Mouse (Mus musculus) kidney, postnatal 10 days (tissue): ENCODE data around the gene Tmprss13.
A peak's percentile ranks its signal among the peaks of the same experiment; 100 is the strongest.

Experiments used
- DNase-seq: peaks from one replicate; pipeline ENCODE4 v3.0.0; 2021; ENCODE audit warnings: mixed read lengths

Tmprss13 gene

DNA sequence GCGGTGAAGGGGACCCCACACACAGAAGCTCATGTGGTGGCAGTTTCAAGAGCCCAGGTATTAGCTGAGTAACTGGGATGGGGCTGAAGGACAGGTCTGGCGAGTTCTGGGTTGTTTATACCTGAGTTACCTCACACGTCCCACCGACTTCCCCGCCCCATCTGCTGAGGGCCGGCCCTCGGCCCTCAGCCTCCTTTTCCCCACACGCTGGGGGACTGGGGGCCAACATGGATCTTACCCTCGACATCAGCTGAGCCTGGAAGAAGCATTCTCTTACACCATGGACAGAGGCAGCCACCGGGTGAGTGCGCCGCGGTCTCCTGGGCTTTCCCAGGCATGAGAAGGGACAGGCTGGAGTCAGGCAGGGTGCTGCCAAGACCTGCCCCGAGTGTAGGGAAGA, at the start of gene Tmprss13:
Gene Tmprss13 (plus strand): TSS at position 246 of the 400 bp plus-strand sequence.
- DNase-seq: no peak

GRCm38 (mm10) chr9:45272213-45272612, 46.7 kb upstream of the Tmprss13 start:
- DNase-seq: no peak

- DNase-seq: no peak
Measured at GRCm38 (mm10) chr9:45274218-45274617, 44.7 kb upstream of the Tmprss13 start.

GRCm38 (mm10) chr9:45274635-45275034, 44.3 kb upstream of the Tmprss13 start:
- DNase-seq: no peak

- DNase-seq: no peak
Measured at GRCm38 (mm10) chr9:45280059-45280458, 38.8 kb upstream of the Tmprss13 start.

- no peak for DNase-seq
Measured at GRCm38 (mm10) chr9:45280891-45281290, 38.0 kb upstream of the Tmprss13 start.

GRCm38 (mm10) chr9:45282466-45282865, 36.4 kb upstream of the Tmprss13 start:
- DNase-seq: no peak

DNA sequence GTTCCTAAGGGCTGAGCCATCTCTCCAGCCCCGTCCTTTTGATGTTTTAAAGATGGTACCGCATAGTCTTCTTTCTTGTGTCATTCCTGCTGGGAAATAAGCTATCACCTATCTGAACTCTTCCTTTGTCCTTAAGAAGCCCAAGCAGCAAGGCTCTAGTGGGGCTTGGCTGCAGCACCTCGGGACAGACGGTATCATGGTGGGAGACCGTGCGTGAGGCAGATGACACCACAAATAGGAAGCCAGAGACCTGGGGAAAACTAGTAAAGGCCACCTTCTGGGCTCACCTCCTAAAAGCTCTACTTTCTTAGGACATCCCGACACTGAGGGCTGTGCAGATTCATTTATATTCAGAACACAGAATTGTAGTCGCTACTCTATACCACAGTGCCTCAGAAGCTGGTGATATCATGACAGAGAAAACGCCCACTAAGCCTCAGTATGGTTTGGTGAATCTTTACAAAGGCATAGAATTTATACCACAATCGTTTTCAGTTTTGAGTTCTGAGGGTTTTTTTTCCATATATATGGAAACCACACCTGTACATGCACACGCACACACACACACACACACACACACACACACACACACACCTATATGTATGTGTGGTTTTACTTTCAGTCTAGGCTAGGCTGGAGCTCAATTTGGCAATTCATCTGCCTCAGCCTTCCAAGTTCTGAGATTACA, 27.3 kb upstream of the Tmprss13 start:
- no peak for DNase-seq

- no peak for DNase-seq
Measured at GRCm38 (mm10) chr9:45294210-45295011, 24.5 kb upstream of the Tmprss13 start.

GRCm38 (mm10) chr9:45299231-45300006, 19.5 kb upstream of the Tmprss13 start:
- peak; percentile 55 for DNase-seq

DNA sequence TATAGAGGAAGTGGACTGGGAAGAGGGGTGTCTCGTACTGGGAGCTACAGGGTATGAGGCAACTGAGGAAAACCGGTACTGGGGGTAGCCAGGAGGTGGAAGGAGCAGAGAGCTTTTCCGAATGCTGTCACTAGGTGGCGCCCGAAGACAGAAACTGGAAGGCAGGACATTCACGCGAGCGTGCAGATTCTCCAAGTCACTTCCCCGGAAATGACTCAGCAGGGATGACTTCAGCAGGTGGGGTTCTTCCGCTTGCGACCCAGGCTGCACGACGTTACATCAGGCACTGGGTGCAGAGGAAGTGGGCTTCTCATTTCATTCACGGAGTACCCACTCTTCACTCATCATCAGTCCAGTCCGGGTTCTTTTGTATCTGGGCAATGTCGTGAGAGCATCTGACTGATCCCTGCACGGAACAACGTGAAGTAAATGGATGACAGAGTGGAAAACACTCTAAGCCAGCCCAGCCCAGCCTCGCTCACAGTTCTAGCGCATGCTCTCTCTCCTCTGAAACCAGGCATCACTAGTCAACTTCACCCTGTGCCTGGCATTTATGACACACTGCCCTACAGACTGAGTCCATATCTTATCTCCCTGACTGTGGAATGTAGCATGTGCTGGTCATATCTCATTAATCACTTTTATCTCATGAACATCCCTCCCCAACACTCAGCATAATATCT, 18.3 kb upstream of the Tmprss13 start:
- peak; percentile 95 for DNase-seq

DNA sequence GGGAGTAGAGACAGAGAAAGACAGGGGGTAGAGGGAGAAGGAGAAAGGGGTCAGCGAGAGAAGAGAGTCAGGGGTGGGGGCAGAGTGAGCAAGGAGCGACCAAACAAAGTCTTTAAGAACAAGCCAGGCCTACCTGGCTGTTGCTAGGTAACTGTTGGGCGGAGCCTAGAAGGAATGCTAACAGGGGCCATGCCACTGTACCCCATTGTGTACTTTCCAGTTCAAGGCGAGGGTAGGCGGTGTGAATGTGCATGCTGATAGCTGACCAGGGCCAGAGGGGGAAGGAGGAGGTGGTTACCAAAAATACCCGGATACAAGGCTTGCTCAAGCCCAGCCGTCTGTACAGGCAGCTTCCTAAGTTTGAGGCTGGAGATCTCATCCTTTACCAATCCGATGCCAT, 17.1 kb upstream of the Tmprss13 start:
- no peak for DNase-seq

DNA sequence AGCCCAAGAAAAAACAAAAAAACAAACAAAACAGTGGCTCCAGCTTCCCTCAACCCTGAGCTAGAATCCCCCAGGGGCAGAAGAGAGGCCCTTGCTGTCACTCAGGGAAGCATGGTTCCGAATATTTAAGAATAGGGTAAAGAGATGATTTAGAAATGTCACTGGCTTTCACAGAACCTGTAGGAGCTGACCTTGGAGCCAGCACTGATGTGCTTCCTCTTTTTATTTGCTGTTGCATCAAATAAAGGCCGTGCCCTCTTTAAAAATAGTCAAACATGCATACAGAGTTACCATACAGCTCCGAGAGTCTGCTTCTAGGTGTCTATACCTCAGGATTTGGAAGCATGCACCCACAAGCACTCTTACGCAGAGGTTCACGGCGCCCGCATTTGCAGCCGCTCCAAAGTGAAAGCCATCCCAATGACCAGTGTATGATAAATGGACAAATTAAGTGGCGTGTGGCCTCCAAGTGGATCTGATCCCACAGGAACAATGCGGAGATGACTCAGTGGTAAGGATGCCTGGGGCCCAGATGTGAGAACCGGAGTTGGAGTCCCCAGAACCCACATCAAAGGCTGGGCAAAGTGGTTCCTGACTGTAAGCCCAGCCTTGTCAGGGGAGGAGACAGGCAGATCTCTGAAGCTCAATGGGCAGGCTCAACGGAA, 12.0 kb upstream of the Tmprss13 start:
- DNase-seq: no peak

DNA sequence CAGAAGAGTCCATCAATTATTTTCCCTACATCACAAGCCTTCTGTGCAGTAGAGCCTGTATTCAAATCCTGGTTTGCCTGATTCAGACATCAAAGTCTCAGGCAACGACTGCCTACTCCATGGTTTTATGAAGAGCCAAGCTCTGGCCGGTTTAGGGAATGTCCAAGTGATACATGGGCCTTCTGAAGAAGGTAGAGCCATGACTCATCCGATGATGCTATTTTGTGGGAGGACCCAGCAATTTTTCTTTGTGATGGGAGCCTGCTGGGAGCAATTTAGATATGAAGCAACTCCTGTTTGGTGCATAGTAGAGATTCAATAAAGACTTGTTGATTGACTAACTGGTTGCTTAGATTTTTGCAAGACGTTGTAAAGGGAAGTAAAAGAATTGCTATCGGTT, 10.4 kb upstream of the Tmprss13 start:
- no peak for DNase-seq

DNA sequence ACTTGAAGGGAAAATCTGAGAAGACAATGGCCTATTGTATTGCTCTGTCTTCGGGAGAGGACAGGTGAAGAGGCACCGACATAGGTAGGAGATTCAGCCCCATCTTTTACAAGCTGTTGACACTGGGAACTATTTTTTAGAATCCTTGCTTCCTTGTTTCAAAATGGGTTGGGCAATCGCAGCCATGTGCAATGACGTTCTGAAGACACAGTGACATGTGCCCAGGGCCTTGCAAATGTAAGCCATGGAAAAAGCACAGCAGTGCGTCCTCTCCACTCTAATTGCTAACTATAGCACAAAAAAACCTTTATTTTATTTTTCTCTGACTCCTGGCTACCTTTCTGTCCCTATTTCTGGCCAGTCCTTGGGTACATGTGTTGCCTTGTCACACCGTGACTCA, 7.0 kb upstream of the Tmprss13 start:
- no peak for DNase-seq

DNA sequence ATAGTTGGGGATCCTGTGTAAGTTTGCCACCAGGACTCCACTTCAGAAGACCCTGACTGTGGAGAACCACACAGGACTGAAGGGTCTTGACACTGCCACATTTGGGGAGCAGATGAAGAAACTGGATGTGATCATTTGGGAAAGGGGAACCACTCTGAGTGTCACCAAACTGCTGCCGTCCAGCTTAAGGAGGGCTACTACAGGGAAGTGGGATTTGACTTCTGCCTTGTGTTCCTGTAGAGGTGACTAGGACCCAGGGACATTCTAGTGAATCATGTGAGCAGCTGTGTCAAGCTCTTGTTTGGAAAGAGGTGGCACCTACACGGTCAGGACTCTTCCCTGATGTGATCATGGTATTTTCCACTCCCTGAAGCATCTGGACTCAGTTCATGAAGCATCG, 5.0 kb upstream of the Tmprss13 start:
- DNase-seq: no peak

GRCm38 (mm10) chr9:45317635-45318034, 1.3 kb upstream of the Tmprss13 start:
- peak; percentile 50 for DNase-seq

DNA sequence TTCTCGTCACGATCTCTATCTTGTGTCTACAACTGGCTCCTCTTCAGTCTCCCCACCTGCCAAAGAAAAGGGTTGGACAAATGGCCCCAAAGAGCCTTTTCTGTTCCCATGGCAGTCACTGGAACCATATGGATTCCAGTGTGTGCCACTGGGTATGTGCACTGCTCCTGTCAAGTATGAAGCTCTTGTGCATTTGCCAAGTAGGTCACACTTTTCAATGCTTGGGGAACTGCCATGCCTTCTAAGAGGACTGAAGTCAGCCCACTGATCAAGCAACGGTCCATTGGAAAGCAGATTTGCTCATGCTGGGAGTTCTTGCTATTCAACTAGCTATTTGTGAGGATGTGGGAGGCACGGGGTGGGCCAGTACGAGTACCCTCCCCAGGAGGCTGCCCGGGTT, 2.6 kb downstream of the Tmprss13 start:
- no peak for DNase-seq

DNA sequence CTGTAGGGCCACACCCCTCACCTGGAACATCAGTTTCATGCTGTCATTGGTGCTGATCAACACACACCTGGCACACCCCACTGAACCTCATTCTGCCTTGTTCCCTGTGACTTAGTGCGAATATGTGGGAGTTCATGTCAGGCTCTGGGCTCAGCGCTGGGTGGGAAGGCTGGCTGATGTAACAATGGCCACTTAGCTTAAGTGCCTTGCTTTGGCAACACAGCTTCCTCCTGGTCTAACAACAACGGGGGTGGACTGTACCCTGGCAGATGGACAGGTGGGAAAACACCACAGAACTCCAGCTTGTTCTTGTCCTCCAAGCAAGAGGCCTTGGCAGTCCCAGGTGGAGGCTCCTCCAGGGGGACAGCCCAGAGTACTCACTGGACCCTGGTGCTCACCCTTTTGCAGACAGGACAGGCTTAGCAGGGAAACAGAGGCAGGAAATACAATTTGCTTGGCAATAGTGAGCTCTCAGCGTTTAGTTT, 3.1 kb downstream of the Tmprss13 start:
- no peak for DNase-seq

DNA sequence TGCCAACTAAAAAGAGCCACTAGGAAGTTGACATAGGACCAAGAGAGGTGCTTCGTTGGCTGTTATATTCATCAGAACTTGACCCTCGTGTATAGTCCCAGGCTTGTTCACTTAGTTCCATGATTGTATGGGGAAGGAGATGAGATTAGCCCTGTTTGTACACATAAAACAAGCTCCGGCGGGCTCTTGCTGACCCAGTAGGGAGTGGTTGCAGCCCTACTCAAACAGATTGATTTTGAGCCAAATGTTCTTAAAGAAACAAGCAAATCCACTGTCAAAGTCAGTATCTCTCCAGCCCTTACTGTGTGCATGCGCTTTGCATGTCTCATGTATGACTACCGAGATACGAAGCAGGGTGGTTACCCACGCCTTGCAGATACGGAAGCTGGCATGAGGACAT, 7.5 kb downstream of the Tmprss13 start:
- no peak for DNase-seq

GRCm38 (mm10) chr9:45328263-45328662, 9.4 kb downstream of the Tmprss13 start:
- no peak for DNase-seq

GRCm38 (mm10) chr9:45329577-45329976, 10.7 kb downstream of the Tmprss13 start:
- DNase-seq: no peak
